Mouse (Mus musculus): Measurements from ENCODE around the gene Mcm8.

Gene Mcm8

GRCm38 (mm10) chr2:132873657-132874326 is 57.9 kb downstream of the Mcm8 start:
- no peak for DNase-seq (ENCODE audit: low spot score)

- no peak for DNase-seq (ENCODE audit: low spot score)
Observed at GRCm38 (mm10) chr2:132876991-132877390, 61.0 kb downstream of the Mcm8 start.

GRCm38 (mm10) chr2:132879261-132880044 is 63.5 kb downstream of the Mcm8 start:
- DNase-seq (ENCODE audit: low spot score): no peak

GRCm38 (mm10) chr2:132880844-132881645 is 65.1 kb downstream of the Mcm8 start, which contains the start of gene Lrrn4:
Gene Lrrn4 (minus strand): TSS chr2:132880891.
- DNase-seq (ENCODE audit: low spot score): no peak

- DNase-seq (ENCODE audit: low spot score): no peak
Observed at GRCm38 (mm10) chr2:132884303-132884967, 68.5 kb downstream of the Mcm8 start.

GRCm38 (mm10) chr2:132885312-132885711 is 69.4 kb downstream of the Mcm8 start:
- no peak for DNase-seq (ENCODE audit: low spot score)

Data from layer of hippocampus, adult 9-10 months (tissue).